Mouse (Mus musculus): ENCODE data around the gene Bcl2l13. TPM values are rescaled to one million over a fixed set of nuclear protein-coding genes. Genes with fewer than 3 reads are reported as not detected.

Bcl2l13 gene
- polyA plus RNA-seq, 1 experiment from 2014 or later = 35.2 TPM

GRCm38 (mm10) chr6:120820941-120821340, 15.1 kb upstream of the Bcl2l13 start:
- ATAC-seq (ENCODE audit: insufficient number of reproducible peaks, low FRiP score, low TSS enrichment, low read depth) (no peak), DNase-seq (ENCODE audit: low spot score) (no peak)
- Histone ChIP-seq H3K4me1 (ENCODE audit: control insufficient read depth, insufficient read depth, low read length) (peaks cover 6% of the 10 kb centered on the region; the same call in 1 of the 2 replicates), H3K27me3 (ENCODE audit: control insufficient read depth, insufficient read depth, low read length) (no peaks in the 10 kb centered on the region), H3K9ac (ENCODE audit: low read length) (no peak overlapping the region), H3K4me3 (ENCODE audit: low read depth, low read length) (no peak overlapping the region), H3K4me2 (ENCODE audit: low read depth, severe bottlenecking) (no peak overlapping the region), H3K27ac (replicated peaks; ENCODE audit: low read depth, low read length) (no peak overlapping the region), H3K9me3 (ENCODE audit: control insufficient read depth, low read length) (no peaks in the 10 kb centered on the region), H3K36me3 (ENCODE audit: control insufficient read depth, insufficient read depth, low read length) (peaks cover 17% of the 10 kb centered on the region)
- 89% methylated on average over 1 of the region's 1 CpGs for WGBS

- DNase-seq (ENCODE audit: low spot score) = no peak
- peaks cover 17% of the 10 kb centered on the region for H3K36me3 ChIP-seq (ENCODE audit: control insufficient read depth, insufficient read depth, low read length)
- ATAC-seq (ENCODE audit: insufficient number of reproducible peaks, low FRiP score, low TSS enrichment, low read depth) = no peak
- WGBS = 60% methylated on average over 5 of the region's 5 CpGs
- no peak overlapping the region for H3K9ac ChIP-seq (ENCODE audit: low read length)
- H3K9me3 ChIP-seq (ENCODE audit: control insufficient read depth, low read length) = no peaks in the 10 kb centered on the region
- H3K4me1 ChIP-seq (ENCODE audit: control insufficient read depth, insufficient read depth, low read length) = peaks cover 6% of the 10 kb centered on the region; the same call in 1 of the 2 replicates
- peak overlapping the region; percentile 68 for H3K4me2 ChIP-seq (ENCODE audit: low read depth, severe bottlenecking)
- no peak overlapping the region for H3K27ac ChIP-seq (replicated peaks; ENCODE audit: low read depth, low read length)
- peak overlapping the region; percentile 92 for H3K4me3 ChIP-seq (ENCODE audit: low read depth, low read length)
- H3K27me3 ChIP-seq (ENCODE audit: control insufficient read depth, insufficient read depth, low read length) = no peaks in the 10 kb centered on the region
Measured at GRCm38 (mm10) chr6:120821715-120822114, 14.3 kb upstream of the Bcl2l13 start.

DNA sequence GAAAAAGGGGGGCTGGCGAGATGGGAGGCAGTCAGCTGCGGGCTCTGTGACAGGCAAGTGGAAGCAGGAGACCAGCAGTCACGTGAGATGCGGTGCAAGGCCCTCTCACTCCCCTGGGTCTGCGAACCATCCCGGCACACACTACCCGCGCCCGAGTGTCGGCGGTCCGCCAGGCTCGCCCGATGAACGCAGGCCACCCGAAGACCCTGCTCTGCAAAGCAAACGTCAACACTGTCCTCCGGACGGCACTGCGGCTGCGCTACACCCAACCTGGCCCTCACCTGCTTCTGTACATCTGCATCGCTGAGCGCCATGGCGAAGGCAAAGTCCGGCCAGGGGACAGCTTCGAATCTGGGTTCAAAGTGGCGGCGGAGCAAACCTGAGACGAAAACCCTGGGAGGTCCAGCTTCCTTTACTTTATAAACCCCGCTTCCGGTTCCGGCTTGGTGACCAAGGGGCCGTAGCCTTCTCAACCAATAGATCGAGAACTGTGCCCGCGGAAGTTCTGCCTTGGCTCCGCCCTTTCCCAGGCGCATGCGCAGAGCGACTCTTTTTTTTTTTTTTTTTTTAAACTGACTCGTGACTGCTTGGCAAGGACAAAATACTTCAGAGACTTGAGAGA, 13.6 kb upstream of the Bcl2l13 start, which contains the start of gene Atp6v1e1:
Atp6v1e1 (minus strand) TSS at position 487 of the 622 bp plus-strand sequence.
- no peaks in the 10 kb centered on the region for H3K9me3 ChIP-seq (ENCODE audit: control insufficient read depth, low read length)
- peak; percentile 95 for DNase-seq (ENCODE audit: low spot score)
- WGBS = under 1% methylated on average over 41 of the region's 41 CpGs
- peak; percentile 95 for ATAC-seq (ENCODE audit: insufficient number of reproducible peaks, low FRiP score, low TSS enrichment, low read depth)
- peak within 1 kb of the TSS; percentile 84 for H3K27ac ChIP-seq (replicated peaks; ENCODE audit: low read depth, low read length)
- peak within 1 kb of the TSS; percentile 92 for H3K4me3 ChIP-seq (ENCODE audit: low read depth, low read length)
- peaks cover 15% of the 10 kb centered on the region for H3K36me3 ChIP-seq (ENCODE audit: control insufficient read depth, insufficient read depth, low read length)
- H3K4me2 ChIP-seq (ENCODE audit: low read depth, severe bottlenecking) = peak within 1 kb of the TSS; percentile 68
- peak within 1 kb of the TSS; percentile 81 for H3K9ac ChIP-seq (ENCODE audit: low read length)
- peaks cover 6% of the 10 kb centered on the region; the same call in 1 of the 2 replicates for H3K4me1 ChIP-seq (ENCODE audit: control insufficient read depth, insufficient read depth, low read length)
- H3K27me3 ChIP-seq (ENCODE audit: control insufficient read depth, insufficient read depth, low read length) = no peaks in the 10 kb centered on the region

DNA sequence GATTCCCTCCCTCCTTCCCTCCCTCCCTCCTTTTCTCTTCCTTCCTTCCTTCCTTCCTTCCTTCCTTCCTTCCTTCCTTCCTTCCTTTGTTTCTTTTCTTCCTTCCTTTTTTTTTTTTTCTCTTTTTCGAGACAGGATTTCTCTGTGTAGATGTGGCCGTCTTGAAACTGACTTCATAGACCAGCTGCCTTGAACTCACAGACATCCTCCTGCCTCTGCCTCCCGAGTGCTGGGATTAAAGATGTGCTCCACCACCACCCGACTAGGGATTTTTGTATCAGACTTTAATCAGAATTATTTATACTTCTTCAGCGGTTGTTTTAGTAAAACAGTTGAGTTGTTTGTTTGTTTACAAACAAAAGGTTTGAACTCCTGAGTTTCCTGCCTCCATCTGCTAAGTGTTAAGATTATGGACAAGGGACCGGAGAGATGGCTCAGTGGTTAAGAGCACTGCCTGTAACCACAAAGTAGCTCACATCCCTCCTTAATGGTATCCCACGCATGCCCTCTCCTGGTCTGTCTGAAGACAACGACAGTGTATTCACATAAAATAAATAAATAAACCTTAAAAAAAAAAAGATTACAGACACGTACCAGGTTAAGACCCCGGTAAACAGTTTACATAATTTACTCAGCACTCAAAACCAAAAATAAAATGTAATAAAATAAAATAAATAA, 12.9 kb upstream of the Bcl2l13 start:
- WGBS = 77% methylated on average over 10 of the region's 10 CpGs
- Histone ChIP-seq H3K4me1 (ENCODE audit: control insufficient read depth, insufficient read depth, low read length) (peaks cover 6% of the 10 kb centered on the region; the same call in 1 of the 2 replicates), H3K36me3 (ENCODE audit: control insufficient read depth, insufficient read depth, low read length) (peaks cover 9% of the 10 kb centered on the region), H3K27ac (replicated peaks; ENCODE audit: low read depth, low read length) (no peak overlapping the region), H3K9me3 (ENCODE audit: control insufficient read depth, low read length) (no peaks in the 10 kb centered on the region), H3K4me2 (ENCODE audit: low read depth, severe bottlenecking) (no peak overlapping the region), H3K4me3 (ENCODE audit: low read depth, low read length) (no peak overlapping the region; the same call in 1 of the 2 replicates), H3K9ac (ENCODE audit: low read length) (no peak overlapping the region), H3K27me3 (ENCODE audit: control insufficient read depth, insufficient read depth, low read length) (no peaks in the 10 kb centered on the region)
- DNase-seq (ENCODE audit: low spot score) = no peak
- no peak for ATAC-seq (ENCODE audit: insufficient number of reproducible peaks, low FRiP score, low TSS enrichment, low read depth)

GRCm38 (mm10) chr6:120830056-120830455, 6.0 kb upstream of the Bcl2l13 start:
- no peak overlapping the region for H3K4me2 ChIP-seq (ENCODE audit: low read depth, severe bottlenecking)
- H3K36me3 ChIP-seq (ENCODE audit: control insufficient read depth, insufficient read depth, low read length) = no peaks in the 10 kb centered on the region
- H3K4me3 ChIP-seq (ENCODE audit: low read depth, low read length) = no peak overlapping the region
- no peak overlapping the region for H3K9ac ChIP-seq (ENCODE audit: low read length)
- no peaks in the 10 kb centered on the region for H3K4me1 ChIP-seq (ENCODE audit: control insufficient read depth, insufficient read depth, low read length)
- WGBS = 52% methylated on average over 1 of the region's 1 CpGs
- DNase-seq (ENCODE audit: low spot score) (no peak), ATAC-seq (ENCODE audit: insufficient number of reproducible peaks, low FRiP score, low TSS enrichment, low read depth) (no peak)
- no peaks in the 10 kb centered on the region for H3K27me3 ChIP-seq (ENCODE audit: control insufficient read depth, insufficient read depth, low read length)
- H3K27ac ChIP-seq (replicated peaks; ENCODE audit: low read depth, low read length) = no peak overlapping the region
- H3K9me3 ChIP-seq (ENCODE audit: control insufficient read depth, low read length) = no peaks in the 10 kb centered on the region

- H3K9me3 ChIP-seq (ENCODE audit: control insufficient read depth, low read length) = no peaks in the 10 kb centered on the region
- no peak overlapping the region for H3K27ac ChIP-seq (replicated peaks; ENCODE audit: low read depth, low read length)
- DNase-seq (ENCODE audit: low spot score) (no peak), ATAC-seq (ENCODE audit: insufficient number of reproducible peaks, low FRiP score, low TSS enrichment, low read depth) (no peak)
- no peak overlapping the region for H3K4me3 ChIP-seq (ENCODE audit: low read depth, low read length)
- WGBS = 64% methylated on average over 4 of the region's 4 CpGs
- H3K4me1 ChIP-seq (ENCODE audit: control insufficient read depth, insufficient read depth, low read length) = no peaks in the 10 kb centered on the region
- no peaks in the 10 kb centered on the region for H3K27me3 ChIP-seq (ENCODE audit: control insufficient read depth, insufficient read depth, low read length)
- H3K9ac ChIP-seq (ENCODE audit: low read length) = no peak overlapping the region
- no peak overlapping the region for H3K4me2 ChIP-seq (ENCODE audit: low read depth, severe bottlenecking)
- no peaks in the 10 kb centered on the region for H3K36me3 ChIP-seq (ENCODE audit: control insufficient read depth, insufficient read depth, low read length)
Measured at GRCm38 (mm10) chr6:120830866-120831608, 5.0 kb upstream of the Bcl2l13 start.

GRCm38 (mm10) chr6:120832097-120832496, 3.9 kb upstream of the Bcl2l13 start:
- no peaks in the 10 kb centered on the region for H3K9me3 ChIP-seq (ENCODE audit: control insufficient read depth, low read length)
- no peak for DNase-seq (ENCODE audit: low spot score)
- no peaks in the 10 kb centered on the region for H3K27me3 ChIP-seq (ENCODE audit: control insufficient read depth, insufficient read depth, low read length)
- H3K36me3 ChIP-seq (ENCODE audit: control insufficient read depth, insufficient read depth, low read length) = no peaks in the 10 kb centered on the region
- 73% methylated on average over 4 of the region's 4 CpGs for WGBS
- H3K4me2 ChIP-seq (ENCODE audit: low read depth, severe bottlenecking) = no peak overlapping the region
- no peaks in the 10 kb centered on the region for H3K4me1 ChIP-seq (ENCODE audit: control insufficient read depth, insufficient read depth, low read length)
- no peak for ATAC-seq (ENCODE audit: insufficient number of reproducible peaks, low FRiP score, low TSS enrichment, low read depth)
- no peak overlapping the region for H3K4me3 ChIP-seq (ENCODE audit: low read depth, low read length)
- no peak overlapping the region for H3K9ac ChIP-seq (ENCODE audit: low read length)
- no peak overlapping the region for H3K27ac ChIP-seq (replicated peaks; ENCODE audit: low read depth, low read length)

- Histone ChIP-seq H3K4me2 (ENCODE audit: low read depth, severe bottlenecking) (no peak overlapping the region), H3K27me3 (ENCODE audit: control insufficient read depth, insufficient read depth, low read length) (no peaks in the 10 kb centered on the region), H3K9ac (ENCODE audit: low read length) (no peak overlapping the region), H3K4me3 (ENCODE audit: low read depth, low read length) (no peak overlapping the region), H3K9me3 (ENCODE audit: control insufficient read depth, low read length) (no peaks in the 10 kb centered on the region), H3K36me3 (ENCODE audit: control insufficient read depth, insufficient read depth, low read length) (no peaks in the 10 kb centered on the region), H3K27ac (replicated peaks; ENCODE audit: low read depth, low read length) (no peak overlapping the region), H3K4me1 (ENCODE audit: control insufficient read depth, insufficient read depth, low read length) (no peaks in the 10 kb centered on the region)
- WGBS = 87% methylated on average over 4 of the region's 4 CpGs
- no peak for DNase-seq (ENCODE audit: low spot score)
- no peak for ATAC-seq (ENCODE audit: insufficient number of reproducible peaks, low FRiP score, low TSS enrichment, low read depth)
Measured at GRCm38 (mm10) chr6:120834766-120835321, 1.2 kb upstream of the Bcl2l13 start.
